Mouse (Mus musculus) liver, postnatal 0 days (tissue): ENCODE measurements around the gene Gm20696. TPM values are rescaled to one million over a fixed set of nuclear protein-coding genes. Genes with fewer than 3 reads are reported as not detected.

Experiments
- ATAC-seq: fragments of 200-750 bp; cut with Nextera tagmentation; 2 replicates; pipeline ENCODE4 v1.8.0; 2017; ENCODE audit warnings: mild to moderate bottlenecking, moderate library complexity
- DNase-seq: peaks from one replicate; pipeline ENCODE4 v3.0.0-alpha.2; 2016
- H3K27ac ChIP-seq: fragments of 300-500 bp; sonication (generic); 2 replicates; pipeline ENCODE4 v1.5.1; 2014; ENCODE audit warnings: antibody characterized with exemption, moderate library complexity, mild to moderate bottlenecking, low read depth
- H3K27me3 ChIP-seq: fragments of 300-500 bp; sonication (generic); 2 replicates; pipeline ENCODE4 v1.6.1; 2014; ENCODE audit warnings: low read length, control low read depth, mixed read lengths; ENCODE audit not compliant: insufficient read depth
- H3K36me3 ChIP-seq: fragments of 300-500 bp; sonication (generic); replicated peaks from 2 replicates; pipeline ENCODE4 v1.6.1; 2014; ENCODE audit warnings: mild to moderate bottlenecking, control low read depth, low read length, moderate library complexity, mixed read lengths; ENCODE audit not compliant: insufficient read depth
- H3K4me1 ChIP-seq: fragments of 300-500 bp; sonication (generic); 2 replicates; pipeline ENCODE4 v1.6.1; 2014; ENCODE audit warnings: antibody characterized with exemption, mild to moderate bottlenecking, control low read depth; ENCODE audit not compliant: insufficient read depth
- H3K4me2 ChIP-seq: fragments of 300-500 bp; sonication (generic); 2 replicates; pipeline ENCODE4 v1.6.1; 2014; ENCODE audit warnings: low read depth, mild to moderate bottlenecking, low read length, moderate library complexity, mixed read lengths
- H3K4me3 ChIP-seq: fragments of 300-500 bp; sonication (generic); 2 replicates; pipeline ENCODE4 v1.5.1; 2014; ENCODE audit warnings: low read depth, low read length
- H3K9ac ChIP-seq: fragments of 300-500 bp; sonication (generic); replicated peaks from 2 replicates; pipeline ENCODE4 v1.6.1; 2014; ENCODE audit warnings: mild to moderate bottlenecking, moderate library complexity
- H3K9me3 ChIP-seq: fragments of 300-500 bp; sonication (generic); 2 replicates; pipeline ENCODE4 v1.6.1; 2016; ENCODE audit warnings: mild to moderate bottlenecking, control low read depth, low read length, mixed read lengths
- CTCF ChIP-seq: sonication (generic); IDR thresholded peaks from 2 replicates; pipeline ENCODE4 v1.5.1; 2016; ENCODE audit warnings: antibody characterized with exemption, low read depth
- EP300 ChIP-seq: IDR thresholded peaks from 2 replicates; pipeline ENCODE4 v1.6.1; 2016; ENCODE audit warnings: antibody characterized with exemption, low read depth, mild to moderate bottlenecking
- WGBS: fragments of 180-500 bp; shearing (Covaris S2); extraction: QIAGEN DNeasy Blood & Tissue Kit; methylation state at CpG from one replicate; pipeline ENCODE4 v1.1.7; 2014; ENCODE audit not compliant: insufficient replicate concordance; 5-methylcytosine and 5-hydroxymethylcytosine counted together
- polyA plus RNA-seq: library from polyadenylated mRNA; unstranded; fragments of >200 nt; fragmentation: Nextera tagmentation; extraction: Ambion mirVana; gene quantifications from 2 replicates; pipeline ENCODE4 v1.2.1, GENCODE M21; 2015

The Gm20696 gene
- polyA plus RNA-seq, 1 experiment from 2014 or later: 1.2 TPM

- TF ChIP-seq CTCF (no peak), EP300 (no peak)
- Histone ChIP-seq H3K27me3 (no peaks in the 10 kb centered on the region), H3K27ac (no peak overlapping the region), H3K4me1 (peaks cover 7% of the 10 kb centered on the region), H3K36me3 (no peaks in the 10 kb centered on the region), H3K9me3 (no peaks in the 10 kb centered on the region), H3K9ac (no peak overlapping the region), H3K4me2 (no peak overlapping the region), H3K4me3 (no peak overlapping the region)
- ATAC-seq (no peak), DNase-seq (no peak)
- WGBS: 87% methylated on average over 2 of the region's 2 CpGs
These were observed 340.7 kb downstream of the Gm20696 start for GRCm38 (mm10) chr6:99325881-99326280.

GRCm38 (mm10) chr6:99325461-99325860, 341.1 kb downstream of the Gm20696 start:
- Histone ChIP-seq H3K27ac (no peak overlapping the region), H3K36me3 (no peaks in the 10 kb centered on the region), H3K9ac (no peak overlapping the region), H3K4me3 (no peak overlapping the region), H3K9me3 (no peaks in the 10 kb centered on the region), H3K4me1 (peaks cover 7% of the 10 kb centered on the region), H3K4me2 (no peak overlapping the region), H3K27me3 (no peaks in the 10 kb centered on the region)
- 83% methylated on average over 5 of the region's 5 CpGs for WGBS
- DNase-seq (no peak), ATAC-seq (no peak)
- no peak for TF ChIP-seq CTCF
- TF ChIP-seq EP300: no peak

- H3K36me3 ChIP-seq: no peaks in the 10 kb centered on the region
- no peak for TF ChIP-seq EP300
- H3K9ac ChIP-seq: no peak overlapping the region
- H3K4me2 ChIP-seq: no peak overlapping the region
- DNase-seq (no peak), ATAC-seq (no peak)
- no peaks in the 10 kb centered on the region for H3K4me1 ChIP-seq
- H3K9me3 ChIP-seq: no peaks in the 10 kb centered on the region
- H3K27ac ChIP-seq: no peak overlapping the region
- H3K27me3 ChIP-seq: no peaks in the 10 kb centered on the region
- WGBS: 72% methylated on average over 8 of the region's 8 CpGs
- H3K4me3 ChIP-seq: no peak overlapping the region
These were observed 344.3 kb downstream of the Gm20696 start for GRCm38 (mm10) chr6:99322132-99322904.

GRCm38 (mm10) chr6:99320444-99320843, 346.2 kb downstream of the Gm20696 start:
- H3K9me3 ChIP-seq: no peaks in the 10 kb centered on the region
- H3K27me3 ChIP-seq: no peaks in the 10 kb centered on the region
- no peak overlapping the region for H3K27ac ChIP-seq
- 82% methylated on average over 8 of the region's 8 CpGs for WGBS
- ATAC-seq (no peak), DNase-seq (no peak)
- H3K4me3 ChIP-seq: no peak overlapping the region
- H3K4me1 ChIP-seq: no peaks in the 10 kb centered on the region
- no peak overlapping the region for H3K9ac ChIP-seq
- H3K4me2 ChIP-seq: no peak overlapping the region
- no peaks in the 10 kb centered on the region for H3K36me3 ChIP-seq
- no peak for TF ChIP-seq CTCF
- no peak for TF ChIP-seq EP300

GRCm38 (mm10) chr6:99319415-99320405, 346.9 kb downstream of the Gm20696 start:
- TF ChIP-seq EP300: no peak
- peak; percentile 22; the same call in 1 of the 2 replicates for TF ChIP-seq CTCF
- ATAC-seq (no peak), DNase-seq (no peak)
- Histone ChIP-seq H3K9me3 (no peaks in the 10 kb centered on the region), H3K4me3 (no peak overlapping the region), H3K4me1 (no peaks in the 10 kb centered on the region), H3K36me3 (no peaks in the 10 kb centered on the region), H3K27me3 (no peaks in the 10 kb centered on the region), H3K27ac (no peak overlapping the region), H3K4me2 (no peak overlapping the region), H3K9ac (no peak overlapping the region)
- WGBS: 86% methylated on average over 19 of the region's 19 CpGs

- Histone ChIP-seq H3K27ac (no peak overlapping the region), H3K4me2 (no peak overlapping the region), H3K36me3 (no peaks in the 10 kb centered on the region), H3K4me1 (no peaks in the 10 kb centered on the region), H3K9me3 (no peaks in the 10 kb centered on the region), H3K9ac (no peak overlapping the region), H3K27me3 (no peaks in the 10 kb centered on the region), H3K4me3 (no peak overlapping the region)
- WGBS: 80% methylated on average over 3 of the region's 3 CpGs
- TF ChIP-seq EP300: no peak
- DNase-seq (no peak), ATAC-seq (no peak)
These were observed 351.9 kb downstream of the Gm20696 start for GRCm38 (mm10) chr6:99314746-99315145.
